Mouse (Mus musculus) kidney, adult 8-10 months (tissue): ENCODE results near the gene Ets1.

ENCODE experiments used
- DNase-seq, 2 experiments: peaks; one replicate each; pipeline ENCODE4 v3.0.0; 2022

Ets1 gene

DNA sequence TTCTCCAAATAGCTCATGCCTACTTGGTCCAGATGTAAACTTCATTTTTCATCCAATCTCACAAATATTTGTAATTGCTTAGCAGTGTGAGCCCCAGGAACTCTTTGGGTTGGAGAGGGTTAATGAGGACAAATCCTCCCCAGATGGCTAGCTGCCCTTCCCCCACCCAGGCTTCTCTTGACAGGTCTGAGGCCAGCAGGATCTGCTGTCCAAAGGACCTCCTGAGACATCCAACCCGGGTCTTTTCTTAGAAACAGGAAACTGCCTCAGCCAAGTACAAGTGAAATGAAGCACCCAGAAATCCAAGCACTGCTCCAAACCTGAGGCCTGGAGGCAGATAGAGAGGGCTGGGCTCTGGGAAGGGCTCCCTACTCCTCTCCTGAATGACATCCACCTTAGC, 151.6 kb downstream of the Ets1 start:
- peak; percentile 31 to 40 for DNase-seq

DNA sequence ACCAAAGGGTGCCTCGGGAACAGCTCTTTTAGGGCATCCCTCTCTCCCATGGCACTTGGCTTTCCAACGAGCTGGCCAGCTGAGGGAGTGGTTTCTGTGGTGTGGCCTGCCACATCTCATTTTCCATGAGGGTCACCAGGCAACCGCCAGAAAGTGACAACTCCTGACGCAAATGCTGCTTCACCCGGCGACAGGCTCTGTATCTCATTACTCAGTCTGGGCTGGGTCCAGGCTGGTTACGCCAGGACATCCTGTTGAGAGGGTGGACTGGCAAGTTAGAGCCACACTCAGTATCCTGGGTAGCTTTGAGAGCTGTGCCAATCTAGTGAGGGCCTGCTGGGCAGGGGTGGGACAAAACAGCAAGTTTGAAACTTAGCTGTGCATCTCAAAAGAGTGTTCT, 153.3 kb downstream of the Ets1 start:
- peak; percentile 24 to 33 for DNase-seq

DNA sequence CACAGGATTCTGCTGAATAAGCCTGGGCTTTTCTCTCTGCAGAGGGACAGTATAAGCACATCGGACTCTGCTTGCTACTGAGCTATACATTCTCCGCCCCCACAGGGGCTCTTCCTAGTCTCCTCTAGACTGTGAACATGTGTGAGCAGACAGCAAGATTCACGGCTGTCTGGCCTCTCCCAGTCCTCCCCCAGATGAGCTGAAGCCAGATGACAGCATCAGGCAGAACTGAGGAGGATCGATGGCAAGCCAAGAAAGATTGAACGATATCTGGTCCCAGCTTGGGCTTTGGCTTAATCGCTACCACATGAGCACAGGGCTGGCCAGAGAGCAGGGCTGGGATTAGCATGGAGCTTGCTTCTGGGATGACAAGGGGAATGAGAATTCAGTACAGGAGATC, 155.7 kb downstream of the Ets1 start:
- no peak for DNase-seq

DNA sequence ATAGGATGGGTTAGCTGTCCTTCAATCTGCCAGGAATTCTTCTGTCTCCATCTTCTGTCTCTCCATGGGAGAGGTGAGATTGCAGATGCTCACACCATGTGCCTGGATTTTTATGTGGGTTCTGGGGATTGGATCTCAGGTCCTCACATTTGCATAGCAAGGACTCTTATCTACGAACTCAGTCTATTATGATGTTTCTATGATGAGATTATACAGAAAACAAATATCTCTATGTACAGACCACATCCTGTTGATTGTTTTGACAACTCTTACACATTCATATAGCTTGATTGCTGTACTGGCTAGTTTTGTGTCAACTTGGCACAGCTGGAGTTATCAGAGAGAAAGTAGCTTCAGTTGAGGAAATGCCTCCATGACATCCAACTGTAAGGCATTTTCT, 162.2 kb downstream of the Ets1 start:
- DNase-seq: no peak

DNA sequence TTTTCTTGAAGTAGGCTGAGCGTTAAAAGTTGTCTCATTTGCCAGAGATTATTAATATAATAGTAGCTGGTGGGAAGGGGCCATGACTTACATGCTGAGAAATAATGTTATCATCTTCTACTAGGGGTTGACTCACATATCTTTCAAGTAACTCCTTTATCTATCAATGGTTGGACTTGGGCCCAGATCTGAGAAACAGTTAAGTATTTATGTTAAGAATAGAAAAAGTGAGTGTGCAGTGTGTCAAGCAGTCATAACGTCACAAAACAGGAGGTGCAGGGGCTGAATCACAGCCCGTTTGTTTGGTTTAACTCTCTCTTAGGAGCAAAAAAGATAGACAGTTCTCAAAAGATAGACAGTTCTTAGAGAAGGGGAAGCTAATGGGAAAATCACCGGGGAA, 170.1 kb downstream of the Ets1 start:
- DNase-seq: no peak
